Mouse (Mus musculus) heart, adult 2 months (tissue): Measurements from ENCODE around the gene Anxa4. TPM values are rescaled to one million over a fixed set of nuclear protein-coding genes. Genes with fewer than 3 reads are reported as not detected.
A peak's percentile ranks its signal among the peaks of the same experiment; 100 is the strongest.

ENCODE experiments used
- DNase-seq, 2 experiments: peaks; one replicate each; pipeline ENCODE4 v3.0.0; 2021
- H3K27ac ChIP-seq: fragments of 200-600 bp; 2 replicates; pipeline ENCODE4 v1.8.1; 2022
- H3K27me3 ChIP-seq: fragments of 200-500 bp; 2 replicates; pipeline ENCODE4 v1.6.1; 2012; ENCODE audit warnings: mild to moderate bottlenecking, low read length, inconsistent platforms, mixed read lengths; ENCODE audit not compliant: control insufficient read depth, insufficient read depth
- H3K36me3 ChIP-seq: fragments of 200-500 bp; 2 replicates; pipeline ENCODE4 v1.6.1; 2012; ENCODE audit warnings: low read length, inconsistent platforms; ENCODE audit not compliant: control insufficient read depth, insufficient read depth
- H3K4me1 ChIP-seq: fragments of 200-500 bp; 2 replicates; pipeline ENCODE4 v1.6.1; 2011; ENCODE audit warnings: low read length; ENCODE audit not compliant: control insufficient read depth, insufficient read depth
- H3K4me3 ChIP-seq: fragments of 200-600 bp; 2 replicates; pipeline ENCODE4 v1.8.1; 2022
- H3K79me2 ChIP-seq: fragments of 200-500 bp; replicated peaks from 2 replicates; pipeline ENCODE4 v1.6.1; 2012; ENCODE audit warnings: mild to moderate bottlenecking, inconsistent platforms, low read length, moderate library complexity, mixed read lengths; ENCODE audit not compliant: control insufficient read depth, insufficient read depth
- H3K9ac ChIP-seq: fragments of 200-500 bp; 2 replicates; pipeline ENCODE4 v1.6.1; 2012; ENCODE audit warnings: low read depth, mild to moderate bottlenecking, control low read depth, inconsistent platforms, low read length, mixed read lengths
- CTCF ChIP-seq: fragments of 200-600 bp; IDR thresholded peaks from 2 replicates; pipeline ENCODE4 v1.8.1; 2022; ENCODE audit warnings: antibody characterized with exemption, mild to moderate bottlenecking, moderate library complexity
- EP300 ChIP-seq: fragments of 200-500 bp; IDR thresholded peaks from 2 replicates; pipeline ENCODE4 v1.6.1; 2011; ENCODE audit warnings: low read depth, low read length, control low read depth; ENCODE audit not compliant: insufficient read depth
- POLR2A ChIP-seq: fragments of 200-500 bp; IDR thresholded peaks from 2 replicates; pipeline ENCODE4 v1.6.1; 2011; ENCODE audit warnings: mild to moderate bottlenecking, low read depth, low read length, control low read depth; ENCODE audit not compliant: insufficient read depth
- WGBS: fragments of 180-500 bp; shearing (Covaris S2); methylation state at CpG from one replicate; pipeline ENCODE4 v1.1.7; 2018; 5-methylcytosine and 5-hydroxymethylcytosine counted together
- intact Hi-C: fragments of 180-260 bp; cut with DNase I; formaldehyde crosslinking; loops from one replicate; pipeline ENCODE4 v1.15.1; 2025
- polyA plus RNA-seq: library from polyadenylated mRNA; depleted of rRNA; stranded (reverse); fragments of >200 nt; gene quantifications from 2 replicates; pipeline ENCODE4 v1.2.3, GENCODE M21; 2012
- total RNA-seq, 2 experiments: library from RNA; stranded (reverse); gene quantifications; 2 replicates each; pipeline ENCODE4 v1.2.3; 2021

Anxa4 gene
- total and polyA plus RNA-seq, 3 experiments = 18.1 to 33.3 (median 33.1) TPM

- H3K79me2 ChIP-seq = no peaks in the 10 kb centered on the region
- WGBS = 81% methylated on average over 4 of the region's 4 CpGs
- no peak overlapping the region for H3K9ac ChIP-seq
- H3K4me1 ChIP-seq = peaks cover 10% of the 10 kb centered on the region
- intact Hi-C loops = no loop called here
- TF ChIP-seq CTCF (0 out of 2 replicates have a peak, but pooled peaks have one; percentile 2), POLR2A (no peak)
- DNase-seq = no peak
- H3K27ac ChIP-seq = no peak overlapping the region
- H3K4me3 ChIP-seq = no peak overlapping the region
- H3K27me3 ChIP-seq = no peaks in the 10 kb centered on the region
- H3K36me3 ChIP-seq = no peaks in the 10 kb centered on the region
Measured at GRCm38 (mm10) chr6:86773830-86774229, 19.6 kb downstream of the Anxa4 start.

DNA sequence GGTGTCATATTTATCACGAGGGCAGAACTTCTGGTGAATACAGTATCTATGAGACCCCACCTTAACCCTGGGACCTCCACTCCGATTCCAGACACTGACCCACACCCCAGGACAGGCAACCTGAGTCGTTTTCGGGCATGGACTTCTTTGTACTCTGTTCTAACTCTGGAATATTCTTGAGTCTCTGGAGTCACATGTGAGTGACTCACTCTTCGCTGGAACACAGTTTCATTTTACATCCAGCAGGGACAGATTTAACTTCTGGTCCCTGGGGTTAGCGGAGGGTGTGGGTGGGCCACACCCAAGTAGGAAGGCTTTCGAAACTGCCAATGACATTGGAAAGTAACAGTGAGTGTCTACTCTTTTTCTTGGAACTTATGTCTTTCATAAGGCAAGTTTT, 20.8 kb downstream of the Anxa4 start:
- WGBS = 45% methylated on average over 7 of the region's 7 CpGs
- Histone ChIP-seq H3K4me1 (peaks cover 10% of the 10 kb centered on the region), H3K27ac (peak overlapping the region; percentile 66), H3K27me3 (no peaks in the 10 kb centered on the region), H3K4me3 (no peak overlapping the region), H3K79me2 (no peaks in the 10 kb centered on the region), H3K9ac (no peak overlapping the region; the same call in 1 of the 2 replicates), H3K36me3 (no peaks in the 10 kb centered on the region)
- intact Hi-C loops = no loop called here
- TF ChIP-seq POLR2A (0 out of 2 replicates have a peak, but pooled peaks have one; percentile 22), EP300 (no peak), CTCF (peak; percentile 35)
- DNase-seq = peak; percentile 36 to 52

- DNase-seq = no peak
- H3K79me2 ChIP-seq = no peaks in the 10 kb centered on the region
- 90% methylated on average over 4 of the region's 4 CpGs for WGBS
- no peaks in the 10 kb centered on the region for H3K36me3 ChIP-seq
- peaks cover 6% of the 10 kb centered on the region for H3K4me1 ChIP-seq
- no peaks in the 10 kb centered on the region for H3K27me3 ChIP-seq
- intact Hi-C loops = no loop called here
- TF ChIP-seq EP300 = no peak
- TF ChIP-seq CTCF = no peak
- no peak for TF ChIP-seq POLR2A
- no peak overlapping the region for H3K27ac ChIP-seq
- no peak overlapping the region for H3K4me3 ChIP-seq
- no peak overlapping the region for H3K9ac ChIP-seq
Measured at GRCm38 (mm10) chr6:86768938-86769337, 24.4 kb downstream of the Anxa4 start.

DNA sequence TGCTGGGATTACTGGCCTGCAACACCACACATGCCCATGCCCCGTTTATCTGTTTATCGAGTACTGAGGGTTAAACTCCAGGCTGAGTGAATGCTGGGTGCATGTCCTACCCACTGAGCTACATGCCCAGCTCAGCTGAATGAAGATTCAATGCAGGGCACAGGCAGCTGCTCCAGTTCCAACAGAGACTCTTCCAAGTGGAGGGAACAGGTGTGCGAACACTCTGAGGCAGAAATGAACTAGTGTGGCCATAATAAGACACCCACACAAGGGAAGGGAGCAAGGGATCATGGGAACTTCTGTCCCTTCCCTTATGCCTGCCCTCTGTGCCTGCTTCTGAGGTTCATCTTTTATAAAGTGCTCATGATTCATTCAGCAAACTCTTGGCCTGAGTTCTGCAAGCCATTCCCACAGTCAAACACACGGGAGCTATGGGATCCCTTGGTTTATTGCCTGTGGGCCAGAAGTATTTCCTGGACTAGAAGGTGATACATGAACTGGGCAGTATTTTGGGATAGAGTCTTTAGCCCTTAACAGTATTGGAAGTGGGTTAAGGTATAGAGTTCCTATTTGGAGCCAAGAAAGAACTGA, 25.1 kb downstream of the Anxa4 start:
- Histone ChIP-seq H3K79me2 (no peaks in the 10 kb centered on the region), H3K36me3 (no peaks in the 10 kb centered on the region), H3K27ac (no peak overlapping the region), H3K9ac (no peak overlapping the region), H3K4me3 (no peak overlapping the region), H3K4me1 (peaks cover 6% of the 10 kb centered on the region), H3K27me3 (no peaks in the 10 kb centered on the region)
- WGBS = 84% methylated on average over 4 of the region's 4 CpGs
- no peak for DNase-seq
- intact Hi-C loops = no loop called here
- TF ChIP-seq POLR2A (no peak), EP300 (no peak), CTCF (no peak)

DNA sequence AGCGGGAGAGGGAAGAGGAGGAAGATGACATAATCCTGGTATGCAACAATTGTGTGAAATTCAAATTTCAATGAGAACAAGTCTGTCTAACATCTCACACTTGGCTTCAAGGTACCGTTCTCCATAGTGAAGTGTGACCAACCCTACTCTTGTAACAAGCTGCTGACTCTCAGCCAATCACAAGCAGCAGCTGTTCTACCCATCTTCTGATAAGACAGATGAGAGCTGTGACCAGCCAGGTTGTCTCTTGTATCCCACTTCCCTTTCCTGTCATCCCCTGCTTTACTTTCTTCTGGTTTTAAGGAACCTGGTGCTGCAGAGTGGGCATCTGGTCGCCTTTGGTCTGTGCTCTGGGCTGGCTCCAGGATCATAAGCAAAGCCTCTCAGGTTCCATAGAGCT, 25.9 kb downstream of the Anxa4 start:
- no peak overlapping the region for H3K4me3 ChIP-seq
- H3K4me1 ChIP-seq = peaks cover 4% of the 10 kb centered on the region
- WGBS = 57% methylated on average over 3 of the region's 3 CpGs
- no peak overlapping the region for H3K27ac ChIP-seq
- H3K27me3 ChIP-seq = no peaks in the 10 kb centered on the region
- DNase-seq = no peak
- H3K79me2 ChIP-seq = no peaks in the 10 kb centered on the region
- intact Hi-C loops = no loop called here
- H3K36me3 ChIP-seq = no peaks in the 10 kb centered on the region
- H3K9ac ChIP-seq = no peak overlapping the region
- no peak for TF ChIP-seq EP300
- no peak for TF ChIP-seq POLR2A
- TF ChIP-seq CTCF = no peak

DNA sequence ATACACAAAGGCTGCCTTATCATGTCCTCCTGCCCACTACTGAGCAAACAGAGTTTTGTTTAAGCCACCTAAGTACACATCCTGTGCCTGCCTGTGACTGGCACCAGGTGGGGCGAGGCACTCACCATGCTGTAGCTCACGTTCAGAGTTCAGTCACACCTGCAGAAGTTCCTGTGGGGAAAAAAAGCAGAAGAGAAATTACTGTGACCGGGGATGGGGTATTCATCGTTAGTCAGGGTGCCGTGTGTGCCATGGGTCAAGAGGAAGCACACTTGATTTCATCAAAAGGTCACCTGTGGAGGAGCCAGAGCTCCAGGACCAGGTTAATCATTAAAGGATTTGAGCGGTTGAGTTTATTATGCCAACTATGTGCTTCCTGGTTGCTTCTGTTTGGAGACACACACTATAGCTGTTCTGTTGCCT, 27.7 kb downstream of the Anxa4 start:
- 76% methylated on average over 6 of the region's 6 CpGs for WGBS
- Histone ChIP-seq H3K4me1 (no peaks in the 10 kb centered on the region), H3K27me3 (no peaks in the 10 kb centered on the region), H3K4me3 (no peak overlapping the region), H3K9ac (no peak overlapping the region), H3K36me3 (no peaks in the 10 kb centered on the region), H3K79me2 (no peaks in the 10 kb centered on the region), H3K27ac (no peak overlapping the region)
- TF ChIP-seq POLR2A (no peak), EP300 (no peak), CTCF (no peak)
- DNase-seq = no peak
- intact Hi-C loops = no loop called here
